Mouse (Mus musculus): Measurements from ENCODE around the gene Atat1.

DNA sequence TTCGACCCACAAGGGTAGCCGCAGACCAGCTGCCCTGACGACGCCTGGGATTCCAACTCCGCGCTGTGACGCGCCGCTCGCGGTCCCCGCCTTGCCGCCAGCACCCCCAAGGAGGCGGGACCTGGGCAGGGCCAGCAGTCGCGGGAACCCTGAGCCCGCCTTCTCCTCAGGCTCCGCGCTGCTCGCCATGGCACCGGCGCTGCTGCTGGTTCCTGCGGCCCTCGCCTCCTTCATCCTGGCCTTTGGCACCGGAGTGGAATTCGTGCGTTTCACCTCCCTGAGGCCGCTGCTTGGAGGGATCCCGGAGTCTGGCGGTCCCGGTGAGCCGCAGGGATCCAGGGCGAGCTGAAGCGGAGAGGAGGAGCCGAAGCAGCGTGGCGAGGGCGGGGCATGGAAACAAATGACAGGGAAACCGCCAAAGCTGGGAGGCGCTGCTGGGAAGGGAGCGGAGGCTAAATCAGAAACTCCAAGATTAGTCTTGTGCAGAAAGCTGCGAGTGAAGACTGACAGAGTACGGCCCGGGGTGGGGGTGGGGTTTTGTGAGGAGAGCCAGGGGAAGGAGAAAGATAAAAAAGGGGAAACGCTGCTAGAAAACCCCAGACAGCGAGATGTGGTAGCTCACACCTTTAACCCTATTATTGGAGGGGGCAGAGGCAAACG is 48.5 kb downstream of the Atat1 start, which contains the start of gene Nrm:
- TF ChIP-seq TAL1 (IDR thresholded peaks at IDR 0.05; ENCODE audit: low read length) (peak; percentile 40; the same call in 1 of the 2 replicates), CTCF (IDR thresholded peaks at IDR 0.05 in 2 of 3, conservative IDR thresholded peaks at IDR 0.05 in 1 of 3; ENCODE audit: control insufficient read depth in 1 of 3, insufficient read depth in 1 of 3, low read depth in 2 of 3, low read length in 3 of 3, poor library complexity in 1 of 3, severe bottlenecking in 1 of 3) (peak in 2 of 3 experiments; percentile 11 to 13; a peak in 1 of 6 replicates), BHLHE40 (IDR thresholded peaks at IDR 0.05; ENCODE audit: borderline replicate concordance, low read depth, low read length) (peak; percentile 67), ZMIZ1 (IDR thresholded peaks at IDR 0.05; ENCODE audit: low read depth, low read length) (no peak), KAT2A (conservative IDR thresholded peaks at IDR 0.05; ENCODE audit: low read depth, low read length) (no peak)
